11 mouse cellular contexts compared by ENCODE assay signal in the genomic region with DNA sequence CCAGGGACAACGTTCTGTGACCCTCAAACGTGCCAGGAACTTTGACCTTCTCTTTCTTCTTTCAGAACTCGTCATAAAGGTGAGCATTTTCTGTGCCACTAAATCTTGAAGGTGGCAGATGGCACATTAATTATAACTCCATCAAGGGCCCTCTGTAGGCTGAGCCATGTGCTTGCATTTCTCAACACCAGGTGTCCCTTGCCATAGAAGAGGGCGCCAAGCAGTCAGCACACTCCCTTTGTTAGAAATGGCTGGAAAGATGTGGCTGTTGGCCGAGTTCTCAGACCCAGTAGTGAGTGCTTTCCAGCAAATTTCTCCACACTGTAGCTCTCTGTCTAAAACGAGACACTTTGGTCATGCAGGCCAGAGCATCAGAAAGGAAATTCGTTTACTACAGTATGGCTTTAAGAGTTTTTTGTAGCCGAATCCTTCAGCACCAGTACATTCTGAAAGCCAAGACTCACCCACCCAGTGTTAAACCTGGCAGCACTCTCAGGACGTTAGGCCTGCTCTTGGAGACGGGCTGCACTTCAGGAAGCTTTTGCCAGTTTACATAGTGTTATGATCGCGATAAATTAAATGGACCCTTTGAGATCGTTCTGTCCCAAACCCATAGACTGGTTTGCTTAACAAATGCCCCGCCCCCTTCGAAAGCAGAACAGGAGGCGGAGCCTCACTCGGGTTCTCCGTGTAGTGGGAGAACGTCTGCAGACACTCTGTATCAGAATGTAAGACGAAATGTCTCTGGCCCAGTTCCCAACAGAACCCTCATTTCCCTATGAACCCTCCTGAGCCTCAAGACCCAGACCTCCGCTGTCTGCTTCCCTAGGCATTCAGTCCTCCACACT. TPM values are rescaled to one million over a fixed set of nuclear protein-coding genes. Genes with fewer than 3 reads are reported as not detected.
DNase-seq lines count a peak whose midpoint lies in the region; ATAC-seq lines count a peak whose summit lies in the region.
"Had no signal": no experiment of that assay in that cellular context is flagged by ENCODE, and none has a peak within 500 bp of the region (broad histone marks: within the 10 kb centered on the region; RNA-seq: fewer than 3 reads in every experiment).

No protein-coding gene starts in this region.

- WGBS in forebrain, embryonic 14.5 days = 83% methylated on average over 21 of the region's 21 CpGs
- 89% methylated on average over 21 of the region's 21 CpGs for WGBS in forebrain, embryonic 12.5 days

- peak; percentile 20 for DNase-seq in forebrain, embryonic 14.5 days (ENCODE audit: low spot score)
- peak; percentile 11 to 36 for DNase-seq in left cerebral cortex, postnatal 14 days (ENCODE audit: low spot score in 2 of 2)
- DNase-seq in left cerebral cortex, postnatal 10 days (ENCODE audit: extremely low spot score in 1 of 2, low spot score in 2 of 2) = no peak
- DNase-seq in cerebellum, adult 18-20 months = peak; percentile 56 to 70
- DNase-seq in left cerebral cortex, postnatal 4 days = peak; percentile 37
- DNase-seq in thymus, postnatal 4 days = no peak

- no peaks in the 10 kb centered on the region for H3K36me3 ChIP-seq in forebrain, embryonic 14.5 days (ENCODE audit: control insufficient read depth, insufficient read depth, low read length)
- no peaks in the 10 kb centered on the region for H3K36me3 ChIP-seq in forebrain, embryonic 12.5 days (replicated peaks)
- H3K36me3 ChIP-seq: heart, embryonic 13.5 days had no signal

- H3K9ac ChIP-seq in forebrain, embryonic 14.5 days (ENCODE audit: low read length) = no peak overlapping the region
- H3K9ac ChIP-seq in forebrain, embryonic 12.5 days = no peak overlapping the region
- H3K9ac ChIP-seq: heart, embryonic 13.5 days had no signal

- no peak for ATAC-seq in forebrain, embryonic 14.5 days
- ATAC-seq in forebrain, embryonic 12.5 days (ENCODE audit: low FRiP score) = no peak
- ATAC-seq in inflammation-experienced regulatory T-cells, adult 6 months = no peak
- ATAC-seq: intestine, postnatal 0 days; Patski had no signal

- intact Hi-C loops in left cerebral cortex, postnatal 14 days (cut with DNase I) = no loop called here
- intact Hi-C loops in left cerebral cortex, postnatal 10 days (cut with DNase I) = no loop called here
- intact Hi-C loops in left cerebral cortex, postnatal 4 days (cut with DNase I) = no loop called here

- H3K4me2 ChIP-seq in forebrain, embryonic 14.5 days (ENCODE audit: low read length) = no peak overlapping the region
- no peak overlapping the region for H3K4me2 ChIP-seq in forebrain, embryonic 12.5 days
- H3K4me2 ChIP-seq: heart, embryonic 13.5 days had no signal

- H3K9me3 ChIP-seq in forebrain, embryonic 14.5 days (replicated peaks; ENCODE audit: control insufficient read depth, low read length) = no peaks in the 10 kb centered on the region
- H3K9me3 ChIP-seq in forebrain, embryonic 12.5 days = peaks cover 1% of the 10 kb centered on the region; the same call in 1 of the 2 replicates
- H3K9me3 ChIP-seq: heart, embryonic 13.5 days had no signal

- H3K27me3 ChIP-seq in forebrain, embryonic 14.5 days (replicated peaks; ENCODE audit: control insufficient read depth, insufficient read depth, low read length) = no peaks in the 10 kb centered on the region
- no peaks in the 10 kb centered on the region for H3K27me3 ChIP-seq in forebrain, embryonic 12.5 days
- H3K27me3 ChIP-seq: heart, embryonic 13.5 days had no signal

- no peak overlapping the region; the same call in 1 of the 2 replicates for H3K27ac ChIP-seq in forebrain, embryonic 14.5 days (ENCODE audit: low read depth, low read length)
- no peak overlapping the region for H3K27ac ChIP-seq in forebrain, embryonic 12.5 days
- H3K27ac ChIP-seq: heart, embryonic 13.5 days had no signal

- no peaks in the 10 kb centered on the region for H3K4me1 ChIP-seq in forebrain, embryonic 14.5 days (ENCODE audit: control insufficient read depth, insufficient read depth, low read length)
- no peaks in the 10 kb centered on the region for H3K4me1 ChIP-seq in forebrain, embryonic 12.5 days
- H3K4me1 ChIP-seq: heart, embryonic 13.5 days had no signal

- no peak overlapping the region for H3K4me3 ChIP-seq in forebrain, embryonic 14.5 days (ENCODE audit: low read depth, low read length)
- H3K4me3 ChIP-seq in forebrain, embryonic 12.5 days (replicated peaks) = no peak overlapping the region
- H3K4me3 ChIP-seq: heart, embryonic 13.5 days had no signal

RNA-seq across cellular contexts. Expression of gene Mis18a, which starts 53.5 kb away (rescaled TPM):
- 56.5 and 57.8 TPM in 2 replicates for polyA plus RNA-seq in forebrain, embryonic 14.5 days (2014; fragmentation: Nextera tagmentation; extraction: Ambion mirVana)
- polyA plus RNA-seq in forebrain, embryonic 12.5 days (2016; fragmentation: Nextera tagmentation; extraction: Ambion mirVana) = 80.1 and 82.0 TPM in 2 replicates
- total RNA-seq in left cerebral cortex, postnatal 14 days (2021) = 1 to 10 TPM; 6.1 to 8.4 TPM
- 1 to 10 TPM; 7.2 to 9.0 TPM for total RNA-seq in left cerebral cortex, postnatal 10 days (2021)
- total RNA-seq in left cerebral cortex, postnatal 4 days (2021) = 10 to 100 TPM; 11.3 TPM
- polyA plus RNA-seq in inflammation-experienced regulatory T-cells, adult 6 months (2017; shearing (Covaris generic)) = 10 to 100 TPM; 50.4 to 81.3 (median 50.9) TPM

Comparison
In these comparisons a context has a peak if more than half of its experiments do, and no peak if none do; other contexts are left out.
1. DNase-seq: peak in forebrain, embryonic 14.5 days (single experiment), left cerebral cortex, postnatal 14 days (2 of 2), cerebellum, adult 18-20 months (2 of 2) and left cerebral cortex, postnatal 4 days (single experiment); none in left cerebral cortex, postnatal 10 days (0 of 2) and thymus, postnatal 4 days (single experiment).